Mouse (Mus musculus) gastrocnemius, adult 18-20 months (tissue): Measurements from ENCODE around the gene Zfp867. TPM values are rescaled to one million over a fixed set of nuclear protein-coding genes. Genes with fewer than 3 reads are reported as not detected.

Experiments used
- total RNA-seq, 2 experiments: library from RNA; stranded (reverse); gene quantifications; 2 replicates each; pipeline ENCODE4 v1.2.3; 2021

Gene Zfp867
- total RNA-seq, 2 experiments from 2014 or later: 2.0 to 2.3 TPM

Other genes with a start within 250 kb of the Zfp867 start
- gene Arf1, start 244.2 kb downstream of the Zfp867 start, total RNA-seq: 100 to 1,000 TPM; 230 to 237 TPM
- not detected for gene Wnt3a, start 181.7 kb downstream of the Zfp867 start, total RNA-seq
- 1 to 10 TPM; 7.9 to 9.9 TPM for gene Wnt9a, start 165.5 kb downstream of the Zfp867 start, total RNA-seq
- gene Prss38, start 96.8 kb downstream of the Zfp867 start, total RNA-seq: not detected
- gene Jmjd4, start 22.4 kb downstream of the Zfp867 start, total RNA-seq: 1 to 10 TPM; 9.0 to 9.8 TPM
- gene Snap47, start 21.3 kb downstream of the Zfp867 start, total RNA-seq: 10 to 100 TPM; 23.9 to 24.2 TPM
- gene Zkscan17, start 54.3 kb upstream of the Zfp867 start, total RNA-seq: 10 to 100 TPM; 14.3 to 15.6 TPM
- under 1 TPM in 1 of 2 experiments, not detected in 1; 0.12 TPM for gene Nlrp3, start 69.1 kb upstream of the Zfp867 start, total RNA-seq
- not detected for gene Olfr222, start 103.8 kb upstream of the Zfp867 start, total RNA-seq
- gene Olfr223, start 120.8 kb upstream of the Zfp867 start, total RNA-seq: not detected
- gene Mprip, start 188.8 kb upstream of the Zfp867 start, total RNA-seq: 10 to 100 TPM; 61.2 to 84.0 TPM